Mouse (Mus musculus): ENCODE data around the gene Akt3.

The Akt3 gene

DNA sequence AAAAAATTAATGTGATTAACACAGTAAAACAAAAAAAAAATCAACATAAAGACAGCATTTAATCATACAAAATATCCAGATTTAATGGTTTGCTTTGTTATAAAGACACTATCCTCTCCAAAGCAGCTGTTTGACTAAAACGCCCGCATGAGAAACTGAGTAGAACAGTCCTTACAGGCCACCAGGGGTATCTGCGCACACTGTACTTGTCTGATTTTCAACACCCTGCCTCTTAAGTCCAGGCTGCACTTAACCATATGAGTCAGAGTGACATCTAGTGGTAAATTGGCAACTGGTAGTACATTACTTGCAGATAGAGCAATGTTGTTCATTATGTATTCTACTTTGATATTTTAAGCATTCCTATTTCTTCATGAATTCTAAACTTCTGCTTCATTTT, 69.3 kb downstream of the Akt3 start:
- no peak for DNase-seq (ENCODE audit: low spot score)

DNA sequence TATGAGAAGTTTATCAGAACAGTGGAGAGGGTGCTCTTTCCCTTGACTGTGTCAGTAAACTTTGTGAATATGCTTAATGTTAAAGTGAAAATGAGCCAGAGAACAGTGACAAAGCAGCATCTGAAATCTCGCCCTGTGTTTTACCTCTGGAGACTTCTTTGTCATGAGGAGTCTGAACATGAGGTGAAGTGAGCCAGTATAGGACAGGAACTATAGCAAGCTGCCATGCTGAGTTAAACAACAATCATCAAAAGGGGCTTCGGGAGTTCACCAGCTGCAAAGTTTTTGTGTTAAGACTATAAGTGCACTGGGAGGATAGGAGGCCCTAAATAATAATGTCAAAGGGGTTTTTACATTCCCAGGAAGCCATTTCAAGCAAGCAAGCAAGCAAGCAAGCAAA, 71.3 kb downstream of the Akt3 start:
- no peak for DNase-seq (ENCODE audit: low spot score)

DNA sequence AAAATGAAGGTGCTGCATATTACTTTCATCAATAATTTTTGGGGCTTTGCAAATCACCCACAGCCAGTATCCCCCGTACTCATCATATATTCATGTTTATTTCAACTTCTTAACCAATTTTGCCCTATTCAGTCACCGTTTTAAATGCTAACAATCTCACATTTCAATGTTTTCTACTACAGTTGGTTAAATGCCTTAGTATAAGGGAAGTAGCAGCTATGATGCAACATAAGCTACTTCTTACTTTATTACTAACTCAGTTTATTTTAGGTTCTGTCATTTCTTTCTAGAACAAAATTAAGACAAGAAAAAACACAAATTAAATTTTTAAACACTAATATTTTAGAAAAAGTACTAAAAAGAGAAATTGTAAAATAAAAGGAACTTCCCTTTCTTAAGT, 78.4 kb downstream of the Akt3 start:
- DNase-seq (ENCODE audit: low spot score) = no peak

DNA sequence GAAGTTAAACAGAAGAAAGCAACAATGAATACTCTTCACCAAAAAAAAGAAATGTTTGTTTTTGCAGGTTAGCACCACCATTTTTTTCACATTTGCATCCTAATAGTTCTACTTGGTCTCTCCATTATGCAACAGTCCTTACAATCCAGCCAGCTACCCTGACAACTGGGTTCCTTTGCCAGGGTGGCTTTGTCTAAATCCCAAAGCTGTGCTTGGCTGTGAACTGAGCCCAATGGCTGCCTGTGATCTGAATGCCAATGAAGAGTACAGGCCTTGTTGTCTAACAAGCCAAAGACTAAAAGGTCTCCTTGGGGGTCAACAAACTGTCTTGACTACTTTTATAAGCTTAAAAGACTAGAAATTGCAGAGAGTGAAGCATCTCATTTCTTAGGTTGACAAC, 82.6 kb downstream of the Akt3 start:
- no peak for DNase-seq (ENCODE audit: low spot score)

DNA sequence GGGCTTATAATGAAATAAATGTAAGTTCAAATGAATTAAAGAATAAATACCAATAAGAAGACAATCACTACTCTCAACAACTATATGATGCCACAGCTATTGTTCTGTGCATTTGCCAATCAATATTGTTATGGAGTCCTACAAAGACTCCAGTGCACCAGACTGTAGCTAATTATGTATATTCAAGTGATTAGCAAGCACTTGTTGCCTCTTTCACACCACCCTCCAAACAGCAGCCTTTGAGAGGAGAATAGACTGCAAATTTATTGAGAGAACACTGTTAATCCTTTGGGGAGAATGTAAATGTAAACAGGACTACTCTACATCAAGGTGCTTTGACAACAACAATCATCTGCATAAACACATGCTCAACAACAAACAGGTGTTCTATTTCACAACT, 86.7 kb downstream of the Akt3 start:
- DNase-seq (ENCODE audit: low spot score) = no peak

DNA sequence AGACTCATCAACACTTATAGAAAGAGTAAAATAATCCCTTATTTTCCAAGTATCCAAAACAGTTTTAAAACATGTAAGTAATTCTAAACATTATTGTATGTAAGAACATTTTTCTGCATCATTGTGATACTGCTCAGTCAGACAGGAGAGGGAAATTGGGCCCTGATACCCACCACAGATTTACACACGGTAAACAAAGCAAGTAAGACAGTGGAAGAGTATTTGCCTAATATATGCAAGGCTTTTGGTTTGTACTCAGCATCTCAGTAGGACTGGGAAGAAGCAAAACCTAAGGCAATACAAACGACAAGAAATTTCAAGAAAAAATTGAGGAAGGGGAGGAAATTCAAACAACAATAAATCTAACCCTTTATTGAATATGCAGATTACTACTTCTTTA, 92.2 kb downstream of the Akt3 start:
- no peak for DNase-seq (ENCODE audit: low spot score)

DNA sequence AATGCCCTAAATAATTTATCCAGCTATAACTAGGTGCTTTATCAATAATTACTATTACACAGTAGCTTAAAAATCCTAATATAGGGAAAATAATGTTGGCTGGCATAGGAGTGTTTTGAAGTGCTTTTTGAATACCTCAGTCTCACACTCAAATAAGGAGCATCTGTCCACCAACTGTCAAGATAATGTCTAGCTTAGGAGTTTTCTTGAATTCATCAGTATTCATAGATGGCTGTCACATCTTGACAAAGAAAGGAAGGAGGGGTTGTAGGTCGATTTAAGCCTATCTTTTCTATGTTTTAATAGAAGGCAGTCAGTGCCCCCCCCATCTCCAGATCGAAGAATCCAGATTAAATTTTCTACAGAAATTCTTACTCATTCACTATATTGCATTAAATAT, 92.7 kb downstream of the Akt3 start:
- DNase-seq (ENCODE audit: low spot score) = no peak

DNA sequence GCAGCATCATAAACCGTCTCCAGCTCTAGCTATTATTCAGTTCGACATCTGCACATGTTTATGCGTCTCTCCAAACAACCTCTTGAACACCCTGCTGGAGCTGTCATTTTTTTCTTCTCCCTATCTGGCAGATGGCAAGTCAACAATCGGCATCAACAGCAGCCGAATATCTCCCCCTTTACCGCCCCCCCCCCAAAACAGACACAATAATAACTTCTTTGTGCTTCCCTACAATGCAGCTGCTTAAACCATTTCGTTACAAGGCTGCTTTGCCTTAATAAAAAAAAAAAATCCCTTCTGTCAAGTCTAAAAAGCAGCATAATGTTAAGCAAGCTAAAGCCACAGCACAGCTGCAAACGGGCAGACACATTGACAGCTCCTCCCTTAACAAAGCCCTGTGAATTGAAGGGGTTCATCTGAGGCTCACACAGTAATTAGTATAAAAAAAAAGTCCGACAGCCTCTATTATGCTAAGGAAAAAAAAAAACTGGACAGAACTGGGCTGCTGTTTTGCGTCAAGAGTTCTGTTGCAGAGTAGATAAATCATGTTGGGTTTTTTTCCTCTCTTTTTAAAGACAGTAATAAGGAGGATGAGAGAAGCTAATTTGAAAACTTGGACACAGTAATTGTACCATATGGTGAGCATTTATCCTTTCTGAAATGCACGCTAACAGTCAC, 107.5 kb downstream of the Akt3 start:
- DNase-seq (ENCODE audit: low spot score) = no peak

DNA sequence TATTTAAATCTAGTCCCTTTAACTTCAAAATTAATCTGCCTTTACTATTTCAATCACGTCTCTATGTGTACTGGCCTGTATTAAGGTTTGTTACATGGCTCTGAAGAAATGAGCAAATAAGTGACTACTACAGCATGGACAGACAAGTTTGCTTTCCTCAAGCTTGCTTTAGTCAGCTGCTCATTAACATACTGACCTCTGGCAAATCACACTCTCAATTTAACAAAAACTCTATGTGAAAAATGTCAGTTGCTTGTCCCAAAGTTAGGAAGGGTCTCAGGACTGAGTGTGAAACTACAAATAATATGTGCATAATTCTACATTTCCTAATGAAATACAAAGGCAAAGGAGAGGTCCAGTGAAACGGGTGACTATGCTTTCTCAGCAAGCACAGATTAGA, 109.3 kb downstream of the Akt3 start:
- no peak for DNase-seq (ENCODE audit: low spot score)

DNA sequence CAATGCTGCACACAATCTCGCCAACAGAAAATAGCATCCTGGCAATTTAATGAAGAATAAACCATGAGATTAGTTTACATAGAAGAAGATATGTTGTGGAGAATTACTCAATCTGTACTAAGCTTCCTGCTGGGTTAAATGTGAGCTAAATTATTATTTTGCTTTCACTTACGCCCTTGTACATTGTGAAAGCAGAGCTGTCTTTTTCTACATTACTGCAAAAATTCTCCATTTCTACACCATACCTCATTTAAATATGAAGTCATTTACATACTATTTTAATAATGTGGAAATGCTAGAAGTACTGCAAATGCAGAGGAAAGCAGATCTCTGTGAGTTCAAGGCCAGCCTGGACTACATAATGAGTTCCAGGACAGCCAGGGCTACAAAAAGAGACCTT, 116.5 kb downstream of the Akt3 start:
- no peak for DNase-seq (ENCODE audit: low spot score)

DNA sequence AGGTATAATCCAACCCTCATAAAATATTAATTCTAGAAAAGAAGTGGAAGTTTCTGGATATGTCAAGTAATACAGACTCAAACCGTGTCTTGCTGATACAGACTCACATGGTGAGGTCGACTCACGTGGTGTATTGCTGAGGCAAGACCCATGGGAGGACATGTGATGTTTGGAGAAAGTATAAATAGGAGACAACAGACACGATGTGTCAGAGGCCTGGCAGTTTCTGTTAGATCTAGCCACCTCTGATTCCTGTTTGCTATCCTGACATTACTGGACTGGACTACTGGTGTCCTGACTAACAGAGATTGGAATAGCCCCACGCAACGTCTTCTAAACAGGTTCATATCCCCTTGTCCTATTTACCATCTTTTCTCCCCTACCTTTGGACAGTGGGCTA, 118.4 kb downstream of the Akt3 start:
- no peak for DNase-seq (ENCODE audit: low spot score)

DNA sequence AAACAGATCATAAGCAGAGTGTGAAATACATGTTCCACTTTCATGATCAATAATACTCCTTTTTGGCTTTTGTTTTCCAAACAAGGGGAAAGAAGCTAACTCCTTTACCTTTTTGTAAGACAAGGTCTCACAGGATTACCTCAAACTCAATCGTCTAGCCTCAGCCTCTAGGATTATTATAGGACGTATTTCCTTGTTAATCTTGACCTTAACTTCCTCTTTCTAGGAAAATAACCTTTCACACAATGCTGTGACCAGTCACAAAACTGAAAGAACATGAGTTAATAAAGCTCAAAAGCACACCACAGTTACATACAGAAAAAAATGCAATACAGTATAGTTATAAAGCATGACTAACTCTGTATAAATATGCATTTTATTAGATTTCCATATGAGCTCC, 126.5 kb downstream of the Akt3 start:
- DNase-seq (ENCODE audit: low spot score) = no peak

DNA sequence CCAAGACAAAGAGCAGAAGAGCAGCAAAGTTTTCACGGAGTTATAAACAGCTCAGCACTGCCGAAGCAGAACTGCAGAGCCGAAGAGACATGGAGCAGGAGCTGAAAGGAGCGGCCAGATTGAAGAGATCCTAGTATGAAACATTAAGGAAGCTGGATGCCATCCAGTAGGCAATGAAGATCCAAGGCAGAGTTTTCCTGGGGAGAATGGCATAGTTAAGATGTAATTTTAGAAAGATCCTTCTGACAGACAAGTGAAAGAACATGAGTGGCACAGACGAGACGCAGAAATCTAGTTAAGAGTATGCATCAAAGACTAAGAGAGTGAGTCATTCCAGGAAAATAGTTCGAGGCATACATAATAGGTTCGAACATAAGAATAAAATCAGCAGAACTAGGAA, 131.3 kb downstream of the Akt3 start:
- no peak for DNase-seq (ENCODE audit: low spot score)

DNA sequence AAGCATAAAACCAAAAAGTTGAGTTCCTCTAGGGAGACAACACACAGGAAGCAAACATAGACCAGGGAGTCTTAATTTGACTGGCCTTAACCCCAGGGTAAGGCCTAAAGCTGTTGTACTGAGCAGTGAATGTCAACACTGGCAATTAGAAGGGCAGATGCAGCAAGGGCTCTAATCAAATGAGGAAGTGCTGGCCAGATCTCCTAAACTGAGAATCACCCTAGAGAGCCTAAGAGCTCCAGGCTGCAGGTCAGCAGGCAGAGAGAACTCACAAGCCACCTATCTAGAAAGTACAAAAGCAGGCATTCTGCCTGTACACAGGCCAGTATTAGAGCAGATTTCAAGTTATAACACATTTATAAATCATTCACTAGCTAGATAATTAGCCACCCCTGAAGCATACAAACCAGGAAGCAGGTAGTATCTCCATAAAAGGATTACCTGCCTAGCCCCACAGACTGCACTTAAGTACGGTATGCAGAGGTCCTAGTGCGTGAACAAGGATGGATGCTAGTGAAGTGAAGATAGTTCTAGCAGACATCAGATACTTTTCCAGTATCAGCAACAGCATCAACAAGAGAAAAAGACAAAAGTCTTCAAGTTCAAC, 147.2 kb downstream of the Akt3 start:
- no peak for DNase-seq (ENCODE audit: low spot score)

DNA sequence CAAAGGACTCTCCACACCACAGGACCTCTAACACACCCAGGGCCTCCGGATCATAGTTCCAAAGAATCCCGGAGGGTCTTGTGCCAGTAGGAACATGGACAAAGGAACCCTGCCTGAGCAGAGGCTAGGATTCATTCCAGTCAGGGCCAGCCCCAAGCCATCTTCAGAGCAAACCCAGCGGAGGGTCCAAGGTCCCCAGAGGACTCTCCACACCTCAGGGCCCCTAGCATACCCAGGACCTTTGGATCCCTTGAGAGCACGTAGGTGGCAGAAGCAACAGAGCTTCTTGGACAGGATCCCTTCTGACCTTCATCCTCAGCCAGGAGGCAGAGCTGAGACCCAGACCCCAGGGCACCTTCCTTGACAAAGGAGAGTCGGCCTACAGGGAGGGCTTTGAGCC, 167.5 kb downstream of the Akt3 start:
- DNase-seq (ENCODE audit: low spot score) = no peak

DNA sequence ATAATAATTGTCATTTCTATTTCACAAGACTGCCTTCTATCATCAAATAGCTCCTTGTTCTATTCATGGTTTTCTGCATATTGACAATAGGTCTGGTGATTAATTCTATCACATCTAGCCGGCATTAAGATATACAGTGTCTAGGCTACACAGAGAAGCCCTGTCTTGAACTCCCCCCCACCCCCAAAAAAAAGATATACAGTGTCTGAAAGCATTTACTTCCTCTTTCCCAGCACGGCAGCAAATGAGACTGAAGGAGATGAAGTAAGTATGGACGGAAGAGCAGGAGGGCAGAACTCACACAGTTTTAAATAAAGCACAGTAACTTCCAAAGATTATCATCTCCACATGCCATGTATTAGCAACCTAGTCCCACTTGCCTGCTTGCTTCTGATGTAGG, 168.5 kb downstream of the Akt3 start:
- no peak for DNase-seq (ENCODE audit: low spot score)

DNA sequence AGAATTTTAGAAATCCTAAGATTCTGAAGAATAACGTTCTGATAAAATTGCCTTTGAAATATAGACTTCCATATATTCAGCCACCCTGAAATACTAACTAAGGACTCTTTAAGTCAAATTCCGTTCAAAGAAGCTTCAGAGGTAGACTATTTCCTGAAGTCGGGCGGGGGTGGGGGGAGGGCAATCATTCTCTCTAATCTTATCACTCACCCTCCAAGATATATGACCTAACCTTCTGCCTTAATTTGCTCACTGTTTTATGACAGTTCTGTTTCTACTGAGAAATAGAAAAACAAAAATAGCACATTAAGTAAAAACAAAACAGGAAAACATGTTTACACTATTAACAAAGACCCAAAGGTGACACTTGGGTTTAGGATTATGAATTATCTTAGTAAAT, 169.0 kb downstream of the Akt3 start:
- DNase-seq (ENCODE audit: low spot score) = no peak

DNA sequence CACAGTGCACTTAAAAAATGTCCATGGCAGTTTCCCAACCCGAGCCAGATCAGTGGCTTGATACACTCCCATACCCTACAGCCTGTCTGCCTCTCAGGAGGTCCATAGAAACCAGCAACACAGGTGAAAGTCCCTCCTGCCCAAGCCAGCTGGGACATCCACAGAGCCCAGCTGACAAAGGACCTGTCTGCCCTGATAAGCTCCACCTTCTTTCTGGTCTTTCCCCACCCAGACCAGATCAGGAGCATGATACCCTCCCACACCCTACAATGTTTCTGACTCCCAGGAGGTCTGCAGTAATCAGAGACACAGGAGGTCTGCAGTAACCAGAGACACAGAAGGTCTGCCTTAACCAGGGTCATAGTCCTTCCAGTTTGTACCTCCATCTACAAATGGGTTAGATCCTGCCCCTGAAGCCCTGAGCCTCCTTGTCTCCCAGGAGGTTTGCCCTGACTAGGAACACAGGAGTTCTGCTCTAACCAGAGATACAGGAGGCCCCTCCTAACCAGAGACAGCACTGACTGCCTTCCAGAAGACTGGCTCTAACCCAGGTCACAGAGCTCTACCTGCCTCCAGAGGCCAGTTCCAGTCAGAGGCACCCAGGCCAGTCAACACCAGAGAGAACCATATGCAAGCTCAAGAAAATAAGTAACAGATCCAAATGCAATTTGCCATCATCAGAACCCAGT, 175.9 kb downstream of the Akt3 start:
- no peak for DNase-seq (ENCODE audit: low spot score)

DNA sequence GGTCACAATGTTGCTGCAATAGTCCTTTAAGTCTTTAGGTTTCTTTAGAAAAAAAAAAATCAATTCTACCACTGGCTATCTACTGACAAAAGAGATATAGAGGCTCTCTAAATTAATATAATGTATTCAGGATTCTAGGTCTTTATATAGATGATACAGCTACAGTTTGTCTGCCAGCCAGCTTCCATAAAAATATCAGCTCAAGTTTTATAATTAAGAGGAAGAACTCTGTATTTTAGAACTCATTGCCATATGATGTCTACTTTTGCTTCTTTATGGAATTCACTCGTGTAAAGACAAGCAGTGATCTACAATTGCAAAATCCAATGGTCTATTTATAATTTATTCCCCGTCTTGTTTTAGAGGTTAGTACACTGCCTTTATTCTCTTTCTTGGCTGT, 188.8 kb downstream of the Akt3 start:
- DNase-seq (ENCODE audit: low spot score) = no peak

DNA sequence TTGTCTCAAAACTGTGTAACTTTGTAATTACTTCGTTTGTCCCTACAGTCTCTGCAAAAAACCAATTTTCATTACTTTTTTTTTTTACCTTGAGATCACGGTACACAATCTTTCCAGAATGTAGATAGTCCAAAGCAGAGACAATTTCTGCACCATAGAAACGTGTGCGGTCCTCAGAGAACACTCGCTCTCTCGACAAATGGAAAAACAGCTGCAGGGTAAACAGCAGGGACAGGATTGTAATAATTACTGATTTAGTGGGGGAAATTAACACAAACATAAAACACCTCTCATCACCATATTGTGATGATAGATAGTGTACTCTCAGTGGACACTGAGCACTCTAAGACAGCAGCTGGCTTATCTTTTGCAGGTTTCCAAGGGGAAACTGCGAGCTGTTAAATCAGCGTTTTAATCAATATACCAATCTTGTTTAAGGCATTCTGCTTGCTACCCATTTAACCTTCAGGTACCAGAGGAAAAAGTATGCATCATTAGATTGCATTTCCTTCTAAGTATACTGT, 190.8 kb downstream of the Akt3 start:
- DNase-seq (ENCODE audit: low spot score) = no peak

DNA sequence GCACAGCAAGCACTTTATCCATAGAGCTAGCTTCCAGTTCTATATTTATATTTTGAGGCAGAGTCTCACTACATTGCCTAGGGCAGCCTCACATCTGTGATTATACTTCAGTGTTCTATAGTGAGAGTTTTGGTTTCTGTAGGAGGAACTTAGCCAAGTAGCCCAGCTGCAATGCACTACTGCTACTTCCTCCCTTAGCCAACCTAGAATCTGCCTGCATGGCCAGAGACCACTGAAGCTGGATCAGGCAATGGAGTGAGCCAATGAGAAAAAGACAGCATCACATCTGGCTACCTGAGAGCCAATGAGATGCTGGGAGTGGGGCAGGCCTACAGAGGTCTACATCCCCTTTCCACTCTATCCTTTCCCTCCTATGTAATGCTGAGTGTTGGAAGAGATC, 192.3 kb downstream of the Akt3 start:
- DNase-seq (ENCODE audit: low spot score) = no peak

DNA sequence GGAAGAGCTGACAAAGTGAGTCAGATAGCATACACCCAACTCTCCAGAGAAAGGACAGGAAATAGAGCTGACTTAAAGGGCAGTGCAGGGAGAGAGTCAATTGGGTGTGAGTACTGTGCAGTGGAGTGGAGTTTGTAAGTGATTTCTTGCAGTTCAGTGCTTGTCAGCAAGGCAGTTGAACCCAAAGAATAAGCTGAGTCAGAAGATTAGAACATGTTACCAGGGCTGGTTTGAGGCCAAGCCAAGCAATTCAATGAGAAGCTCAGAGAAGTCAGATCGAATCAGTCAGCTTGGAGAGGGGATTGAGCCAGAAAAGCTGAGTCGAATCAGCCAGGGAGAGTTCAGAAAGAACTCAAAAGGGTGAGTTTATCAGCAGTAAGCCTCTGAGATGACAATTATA, 196.2 kb downstream of the Akt3 start:
- no peak for DNase-seq (ENCODE audit: low spot score)

DNA sequence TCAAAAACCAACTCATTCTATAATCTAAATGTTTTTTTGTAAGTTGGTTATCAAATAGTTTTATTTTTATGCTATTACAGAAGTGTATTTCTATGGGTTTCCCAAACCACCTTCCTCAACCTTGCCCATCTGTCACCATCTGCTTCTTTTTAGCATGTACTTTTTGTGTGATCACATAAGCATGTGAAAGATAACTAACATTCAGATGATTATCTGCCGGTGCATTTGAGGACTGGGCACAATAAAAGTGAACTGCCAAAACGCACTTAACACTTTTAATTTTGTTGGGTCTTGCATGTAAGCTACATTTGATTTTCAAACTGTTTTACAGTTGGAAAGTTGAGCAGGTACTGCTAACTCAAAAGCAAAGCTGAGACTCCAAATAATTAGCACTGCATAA, 203.1 kb downstream of the Akt3 start:
- DNase-seq (ENCODE audit: low spot score) = no peak

Data from spleen, adult 12 weeks (tissue).